Mouse (Mus musculus) heart, embryonic 16.5 days (tissue): ENCODE results near the gene Rapgefl1. TPM values are rescaled to one million over a fixed set of nuclear protein-coding genes. Genes with fewer than 3 reads are reported as not detected.

Experiments
- ATAC-seq: fragments of 200-750 bp; cut with Nextera tagmentation; replicated peaks from 2 replicates; pipeline ENCODE4 v1.8.0; 2017; ENCODE audit warnings: moderate number of reproducible peaks; ENCODE audit not compliant: insufficient read depth, low FRiP score; ENCODE audit errors: extremely low read depth
- H3K27ac ChIP-seq: fragments of 300-500 bp; sonication (generic); 2 replicates; pipeline ENCODE4 v1.5.1; 2014; ENCODE audit warnings: mild to moderate bottlenecking, low read length, control low read depth, moderate library complexity
- H3K27me3 ChIP-seq: fragments of 300-500 bp; sonication (generic); 2 replicates; pipeline ENCODE4 v1.6.1; 2014; ENCODE audit warnings: low read length, mixed read lengths; ENCODE audit not compliant: control insufficient read depth, insufficient read depth
- H3K36me3 ChIP-seq: fragments of 300-500 bp; sonication (generic); 2 replicates; pipeline ENCODE4 v1.6.1; 2014; ENCODE audit not compliant: control insufficient read depth, insufficient read depth
- H3K4me1 ChIP-seq: fragments of 300-500 bp; sonication (generic); 2 replicates; pipeline ENCODE4 v1.6.1; 2014; ENCODE audit warnings: low read length, mixed read lengths; ENCODE audit not compliant: control insufficient read depth, insufficient read depth
- H3K4me2 ChIP-seq: fragments of 300-500 bp; sonication (generic); 2 replicates; pipeline ENCODE4 v1.6.1; 2014; ENCODE audit warnings: low read depth, mild to moderate bottlenecking, control low read depth, low read length
- H3K4me3 ChIP-seq: fragments of 300-500 bp; sonication (generic); 2 replicates; pipeline ENCODE4 v1.5.1; 2014; ENCODE audit warnings: mild to moderate bottlenecking, control low read depth, low read length
- H3K9ac ChIP-seq: fragments of 300-500 bp; sonication (generic); 2 replicates; pipeline ENCODE4 v1.6.1; 2014; ENCODE audit warnings: low read length, control low read depth
- H3K9me3 ChIP-seq: fragments of 300-500 bp; sonication (generic); replicated peaks from 2 replicates; pipeline ENCODE4 v1.6.1; 2016; ENCODE audit warnings: low read length; ENCODE audit not compliant: control insufficient read depth
- WGBS: fragments of 180-500 bp; shearing (Covaris S2); extraction: QIAGEN DNeasy Blood & Tissue Kit; methylation state at CpG from one replicate; pipeline ENCODE4 v1.1.7; 2014; 5-methylcytosine and 5-hydroxymethylcytosine counted together
- polyA plus RNA-seq: library from polyadenylated mRNA; unstranded; fragments of >200 nt; fragmentation: Nextera tagmentation; extraction: Ambion mirVana; gene quantifications from 2 replicates; pipeline ENCODE4 v1.2.1, GENCODE M21; 2015

The Rapgefl1 gene
- polyA plus RNA-seq, 1 experiment from 2014 or later: 1.0 TPM

DNA sequence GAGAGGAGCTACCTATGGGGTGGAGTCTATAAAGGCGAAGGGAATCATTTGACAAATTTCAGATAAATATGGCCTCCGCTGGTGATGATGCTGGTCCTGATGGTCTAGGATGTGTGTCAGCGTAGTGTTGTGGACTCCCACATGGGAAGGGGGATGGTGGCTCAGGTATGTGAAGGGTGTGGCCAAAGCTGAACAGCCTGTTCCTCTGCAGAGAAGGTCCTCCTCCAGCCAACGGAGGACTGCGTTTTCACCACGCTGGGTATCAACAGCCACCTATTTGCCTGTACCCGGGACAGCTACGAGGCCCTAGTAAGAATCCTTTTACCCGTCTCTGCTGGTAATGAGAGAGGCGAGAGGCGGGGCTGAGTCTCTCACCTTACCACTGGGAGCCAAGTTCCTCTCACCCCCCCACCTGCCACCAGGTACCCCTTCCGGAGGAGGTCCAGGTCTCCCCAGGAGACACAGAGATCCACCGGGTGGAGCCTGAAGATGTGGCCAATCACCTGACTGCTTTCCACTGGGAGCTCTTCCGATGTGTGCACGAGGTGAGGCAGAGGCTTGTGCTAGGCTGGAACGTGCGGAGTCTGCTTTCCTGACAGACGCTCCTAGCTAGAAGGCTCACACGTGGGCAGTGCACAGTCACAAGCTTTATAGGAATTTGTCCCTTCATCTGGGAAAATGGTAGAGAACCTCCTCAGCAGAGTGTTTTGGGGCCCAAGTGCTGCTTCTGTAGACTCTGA is 10.4 kb downstream of the Rapgefl1 start:
- H3K9ac ChIP-seq: no peak overlapping the region
- no peak overlapping the region for H3K4me2 ChIP-seq
- no peak for ATAC-seq
- peaks cover 6% of the 10 kb centered on the region for H3K4me1 ChIP-seq
- no peaks in the 10 kb centered on the region for H3K27me3 ChIP-seq
- no peak overlapping the region for H3K27ac ChIP-seq
- H3K9me3 ChIP-seq: no peaks in the 10 kb centered on the region
- H3K4me3 ChIP-seq: no peak overlapping the region
- H3K36me3 ChIP-seq: no peaks in the 10 kb centered on the region
- WGBS: 55% methylated on average over 19 of the region's 19 CpGs

DNA sequence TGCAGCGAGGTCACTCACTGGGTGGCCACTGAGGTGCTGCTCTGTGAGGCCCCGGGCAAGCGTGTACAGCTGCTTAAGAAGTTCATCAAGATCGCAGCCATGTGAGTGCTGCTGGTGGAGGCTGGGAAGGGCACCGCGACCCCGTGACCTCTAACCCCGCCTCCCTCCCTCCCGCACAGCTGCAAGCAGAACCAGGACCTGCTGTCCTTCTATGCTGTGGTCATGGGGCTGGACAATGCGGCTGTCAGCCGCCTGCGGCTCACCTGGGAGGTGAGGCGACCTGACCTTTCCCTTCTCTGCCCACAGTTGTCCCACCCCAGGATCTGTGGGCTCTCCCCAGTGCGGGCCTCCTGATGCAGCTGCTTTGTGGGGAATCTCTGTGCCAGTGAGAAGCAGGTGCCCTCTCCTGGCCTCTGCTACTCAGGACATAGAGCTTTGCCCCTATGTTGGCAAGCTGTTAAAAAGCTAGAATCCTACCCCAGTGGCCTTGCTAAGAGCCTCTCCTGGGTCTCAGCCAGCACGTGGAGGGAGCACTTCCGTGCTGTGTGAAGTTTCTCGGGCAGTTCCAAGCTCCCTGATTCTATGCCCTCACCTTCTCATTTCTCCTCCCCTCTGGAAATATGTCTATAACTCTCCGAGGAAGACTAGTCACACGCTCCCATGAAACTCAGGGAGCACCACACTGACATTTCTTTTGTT is 12.8 kb downstream of the Rapgefl1 start:
- H3K27ac ChIP-seq: no peak overlapping the region

DNA sequence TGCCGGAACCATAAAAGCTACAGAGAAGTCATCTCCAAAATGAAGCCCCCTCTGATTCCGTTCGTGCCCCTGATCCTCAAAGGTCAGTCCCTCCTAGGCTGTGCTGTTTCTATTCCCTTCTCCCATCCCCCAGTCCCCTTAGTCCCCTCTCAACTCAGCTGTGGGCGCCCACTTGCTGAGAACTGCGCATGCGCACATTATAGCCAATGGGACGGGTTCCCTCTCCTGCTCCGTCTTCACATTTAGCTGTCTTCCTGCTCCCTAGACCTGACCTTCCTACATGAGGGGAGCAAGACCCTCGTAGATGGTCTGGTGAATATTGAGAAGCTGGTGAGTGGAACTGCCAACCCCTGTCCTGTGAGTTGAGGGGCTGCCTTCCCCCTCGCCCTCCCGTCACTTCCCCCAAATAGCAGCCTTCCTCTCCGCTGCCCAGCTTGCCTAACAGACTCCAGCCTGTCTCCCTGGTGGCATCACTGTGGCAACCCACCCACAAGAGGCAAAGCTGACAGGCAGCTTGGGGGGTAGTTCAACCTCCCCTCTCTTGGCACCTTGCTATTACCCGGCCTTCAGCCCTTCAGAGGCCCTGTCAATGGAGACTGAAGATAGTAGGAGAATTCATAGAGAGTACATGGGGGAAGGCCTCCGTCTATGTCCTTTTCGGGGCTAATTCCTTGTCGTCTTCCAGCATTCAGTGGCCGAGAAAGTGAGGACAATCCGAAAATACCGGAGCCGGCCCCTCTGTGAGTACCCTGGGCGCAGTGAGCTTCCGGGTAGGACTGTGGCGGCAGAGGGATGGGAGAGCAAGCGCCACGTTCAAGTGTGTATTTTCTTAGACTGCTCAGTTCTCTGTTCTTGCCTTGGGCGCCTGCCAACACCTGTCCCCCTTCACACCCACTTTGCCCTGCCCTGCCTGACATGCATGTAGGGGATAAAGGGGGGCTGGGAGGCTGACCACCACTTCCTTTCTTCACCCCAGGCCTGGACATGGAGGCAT is 13.8 kb downstream of the Rapgefl1 start:
- Histone ChIP-seq H3K9ac (no peak overlapping the region), H3K4me1 (peaks cover 6% of the 10 kb centered on the region), H3K4me3 (no peak overlapping the region), H3K36me3 (no peaks in the 10 kb centered on the region), H3K4me2 (no peak overlapping the region), H3K27ac (no peak overlapping the region), H3K27me3 (no peaks in the 10 kb centered on the region), H3K9me3 (no peaks in the 10 kb centered on the region)
- ATAC-seq: no peak
- 65% methylated on average over 26 of the region's 26 CpGs for WGBS

More for the DNA sequence above, 12.8 kb downstream of the Rapgefl1 start:
- H3K4me3 ChIP-seq: no peak overlapping the region
- ATAC-seq: no peak
- no peaks in the 10 kb centered on the region for H3K27me3 ChIP-seq
- H3K9me3 ChIP-seq: no peaks in the 10 kb centered on the region
- H3K36me3 ChIP-seq: no peaks in the 10 kb centered on the region
- H3K4me1 ChIP-seq: peaks cover 6% of the 10 kb centered on the region
- peak overlapping the region; percentile 43 for H3K4me2 ChIP-seq
- H3K9ac ChIP-seq: peak overlapping the region; percentile 51
- 20% methylated on average over 19 of the region's 19 CpGs for WGBS

GRCm38 (mm10) chr11:98854116-98854515 is 17.5 kb downstream of the Rapgefl1 start:
- Histone ChIP-seq H3K9ac (no peak overlapping the region), H3K36me3 (no peaks in the 10 kb centered on the region), H3K9me3 (no peaks in the 10 kb centered on the region), H3K4me1 (peaks cover 4% of the 10 kb centered on the region), H3K4me2 (no peak overlapping the region), H3K4me3 (no peak overlapping the region), H3K27me3 (no peaks in the 10 kb centered on the region), H3K27ac (no peak overlapping the region)
- ATAC-seq: no peak
- 88% methylated on average over 8 of the region's 8 CpGs for WGBS

DNA sequence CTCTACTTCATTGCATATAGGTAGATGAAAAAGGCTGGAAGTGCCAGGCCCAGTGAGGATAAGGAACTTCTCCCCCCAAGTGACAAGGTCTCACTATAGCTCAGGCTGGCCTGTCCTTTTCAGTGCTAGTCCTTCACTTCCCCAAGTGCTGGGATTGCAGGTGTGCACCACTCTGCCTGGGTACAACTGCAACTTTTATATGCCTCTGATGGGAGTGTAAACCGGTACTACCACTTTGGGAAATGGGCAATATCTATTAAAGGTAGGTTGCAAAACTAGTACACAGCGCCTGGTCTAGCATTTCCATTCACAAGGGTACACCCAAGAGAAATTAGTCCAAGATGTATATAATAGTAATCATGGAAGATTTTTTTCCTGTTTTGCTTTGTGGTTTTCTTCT is 18.1 kb downstream of the Rapgefl1 start:
- H3K27ac ChIP-seq: no peak overlapping the region

DNA sequence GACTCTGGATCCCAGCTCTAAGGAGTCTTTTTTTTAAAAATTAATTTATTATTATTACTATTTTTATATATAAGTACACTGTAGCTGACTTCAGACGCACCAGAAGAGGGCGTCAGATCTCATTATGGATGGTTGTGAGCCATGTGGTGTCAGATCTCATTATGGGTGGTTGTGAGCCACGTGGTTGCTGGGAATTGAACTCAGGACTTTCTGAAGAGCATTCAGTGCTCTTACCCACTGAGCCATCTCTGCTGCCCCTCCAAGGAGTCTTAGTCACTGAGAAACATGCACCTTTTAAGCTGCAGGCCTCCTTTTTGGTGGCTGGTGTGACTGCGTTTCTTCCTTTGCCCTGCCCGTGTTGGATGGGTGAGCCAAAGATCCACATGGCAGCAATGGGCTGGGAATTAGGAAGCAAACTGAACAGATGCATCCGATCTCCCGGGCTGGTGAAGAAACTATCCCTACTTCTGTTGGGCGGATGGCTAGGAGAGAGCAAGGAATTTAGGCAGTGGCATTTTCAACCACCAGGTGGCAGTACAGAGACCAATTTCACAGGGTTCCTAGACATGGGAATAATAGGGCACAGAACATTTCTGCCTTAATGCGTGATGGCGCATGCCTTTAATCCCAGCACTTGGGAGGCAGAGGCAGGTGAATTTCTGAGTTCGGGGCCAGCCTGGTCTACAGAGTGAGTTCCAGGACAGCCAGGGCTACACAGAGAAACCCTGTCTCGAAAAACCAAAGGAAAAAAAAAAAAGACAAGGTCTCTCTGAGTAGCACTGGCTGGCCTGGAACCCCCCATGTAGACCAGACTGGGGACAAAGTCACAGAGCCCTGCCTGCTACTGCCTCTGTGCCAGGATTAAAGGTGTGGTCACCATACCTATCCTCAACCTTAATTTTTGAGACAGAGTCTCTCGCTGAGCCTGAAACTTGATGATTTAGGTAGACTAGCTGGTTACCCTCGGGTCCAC is 22.5 kb downstream of the Rapgefl1 start:
- ATAC-seq: 0 out of 2 replicates have a peak, but pooled peaks have one; percentile 16

More for the DNA sequence above, 18.1 kb downstream of the Rapgefl1 start:
- no peak overlapping the region for H3K4me2 ChIP-seq
- no peak for ATAC-seq
- H3K9me3 ChIP-seq: no peaks in the 10 kb centered on the region
- H3K9ac ChIP-seq: no peak overlapping the region
- WGBS: 88% methylated on average over 2 of the region's 2 CpGs
- H3K4me3 ChIP-seq: no peak overlapping the region
- no peaks in the 10 kb centered on the region for H3K36me3 ChIP-seq
- no peaks in the 10 kb centered on the region for H3K27me3 ChIP-seq
- no peaks in the 10 kb centered on the region for H3K4me1 ChIP-seq

DNA sequence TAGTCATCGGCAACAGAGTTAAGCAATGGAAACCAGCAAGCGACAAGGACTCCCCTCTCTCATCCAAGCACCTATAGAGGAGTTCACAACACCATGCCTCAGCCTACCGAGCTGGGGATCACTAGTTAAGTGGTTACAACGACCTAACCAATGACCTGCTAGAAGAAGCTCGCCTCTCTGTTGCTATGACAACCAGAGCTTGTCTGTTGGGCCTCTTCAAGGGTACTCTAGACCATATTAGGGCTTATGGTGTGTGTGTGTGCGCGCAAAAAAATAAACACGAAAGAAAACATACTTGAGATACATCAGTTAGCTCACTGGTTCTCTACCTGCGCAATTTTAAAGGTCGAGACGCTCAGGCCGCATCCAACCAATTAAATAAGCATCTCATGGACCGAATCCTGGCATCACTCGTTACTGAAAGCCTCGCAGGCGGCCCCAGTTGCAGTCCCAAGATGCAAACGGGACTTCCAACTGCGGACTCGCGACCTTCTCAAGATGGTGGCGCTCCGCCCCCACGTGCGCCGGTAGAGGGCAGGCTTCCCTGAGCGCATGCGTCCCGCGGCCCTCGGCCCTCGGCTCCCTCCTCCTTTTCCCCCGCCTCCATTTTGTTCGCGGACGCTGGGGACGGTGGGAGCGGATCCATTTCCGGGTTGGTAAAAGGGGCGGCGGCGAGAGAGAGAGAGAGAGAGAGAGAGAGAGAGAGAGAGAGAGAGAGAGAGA is 26.6 kb downstream of the Rapgefl1 start, which contains the start of gene Wipf2:
Gene Wipf2, plus strand, starts transcription at position 611 of the 723 bp plus-strand sequence.
- peaks cover 6% of the 10 kb centered on the region for H3K36me3 ChIP-seq
- H3K27ac ChIP-seq: peak within 1 kb of the TSS; percentile 88
- peaks cover 12% of the 10 kb centered on the region for H3K4me1 ChIP-seq
- H3K27me3 ChIP-seq: no peaks in the 10 kb centered on the region
- WGBS: 7% methylated on average over 35 of the region's 41 CpGs
- H3K9ac ChIP-seq: peak within 1 kb of the TSS; percentile 92
- H3K4me3 ChIP-seq: peak within 1 kb of the TSS; percentile 80
- peak; percentile 92 for ATAC-seq
- no peaks in the 10 kb centered on the region for H3K9me3 ChIP-seq
- H3K4me2 ChIP-seq: peak within 1 kb of the TSS; percentile 88

More for the DNA sequence above, 22.5 kb downstream of the Rapgefl1 start:
- 37% methylated on average over 14 of the region's 14 CpGs for WGBS
- H3K9me3 ChIP-seq: no peaks in the 10 kb centered on the region
- H3K27me3 ChIP-seq: no peaks in the 10 kb centered on the region
- peaks cover 5% of the 10 kb centered on the region; the same call in 1 of the 2 replicates for H3K4me1 ChIP-seq
- H3K27ac ChIP-seq: no peak overlapping the region
- H3K9ac ChIP-seq: no peak overlapping the region
- no peak overlapping the region for H3K4me3 ChIP-seq
- H3K36me3 ChIP-seq: no peaks in the 10 kb centered on the region
- H3K4me2 ChIP-seq: no peak overlapping the region
